Mouse (Mus musculus) liver, postnatal 0 days (tissue): ENCODE results near the gene Bex6.

ENCODE experiments used
- CTCF ChIP-seq: sonication (generic); IDR thresholded peaks from 2 replicates; pipeline ENCODE4 v1.5.1; 2016; ENCODE audit warnings: antibody characterized with exemption, low read depth
- EP300 ChIP-seq: IDR thresholded peaks from 2 replicates; pipeline ENCODE4 v1.6.1; 2016; ENCODE audit warnings: antibody characterized with exemption, low read depth, mild to moderate bottlenecking

DNA sequence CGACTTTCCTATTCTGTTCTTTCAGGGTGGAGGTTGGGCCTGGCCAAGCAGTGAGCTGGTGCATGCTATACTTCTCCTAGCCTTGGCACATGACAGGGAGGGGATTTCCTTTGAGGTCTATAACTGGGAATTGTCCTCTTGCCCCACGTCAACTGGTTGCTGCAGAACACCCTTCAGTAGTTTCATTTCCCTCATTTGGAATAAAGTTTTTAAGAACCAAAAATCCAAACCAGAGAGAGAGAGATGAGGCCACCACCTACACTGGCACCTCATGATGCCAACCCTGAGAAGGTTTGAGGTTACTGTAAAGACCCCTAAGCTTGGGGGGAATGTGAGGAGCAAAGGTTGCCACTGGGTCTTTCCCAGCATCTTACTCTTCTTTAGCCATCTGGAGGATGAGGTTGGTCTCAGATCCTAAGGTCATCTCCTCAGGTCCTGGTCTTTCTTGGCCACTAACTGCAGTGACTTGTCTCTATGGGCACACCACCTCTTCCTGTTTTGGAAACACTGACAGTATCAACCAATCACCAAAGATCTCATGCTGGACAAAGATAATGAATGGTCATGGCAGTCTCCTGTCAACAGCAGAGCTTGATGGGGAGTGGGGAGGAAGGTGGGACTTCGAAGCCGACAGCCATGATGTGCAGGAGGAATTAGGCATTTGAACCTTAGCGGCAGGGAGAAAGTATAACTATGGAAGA, 8.4 kb upstream of the Bex6 start:
- TF ChIP-seq CTCF = no peak
- TF ChIP-seq EP300 = no peak
